Mouse (Mus musculus): ENCODE data around the gene Spred3.

GRCm38 (mm10) chr7:29172390-29173016 is 2.3 kb upstream of the Spred3 start:
- TF ChIP-seq CTCF (IDR thresholded peaks at IDR 0.05; ENCODE audit: low read depth) (no peak), EP300 (IDR thresholded peaks at IDR 0.05; ENCODE audit: low read depth) (no peak)

All from heart, postnatal 0 days (tissue).